ENCODE assay signal across 11 mouse cellular contexts in genomic region chr12:25493233-25493632, GRCm38 (mm10).
DNase-seq lines count a peak whose midpoint lies in the region; ATAC-seq lines count a peak whose summit lies in the region.
"Had no signal": no experiment of that assay in that cellular context is flagged by ENCODE, and none has a peak within 500 bp of the region (broad histone marks: within the 10 kb centered on the region; RNA-seq: fewer than 3 reads in every experiment).

No protein-coding gene starts in this region.

- no peak for DNase-seq in cerebellum, postnatal 4 days (ENCODE audit: low spot score in 2 of 2)
- DNase-seq in heart, adult 11 months = peak; percentile 82
- no peak for DNase-seq in heart, postnatal 10 days
- peak; percentile 65 for DNase-seq in right cerebral cortex, postnatal 4 days
- no peak for DNase-seq in right cerebral cortex, adult 18-20 months
- peak; percentile 68 to 84 for DNase-seq in cerebellum, postnatal 25 days
- no peak for DNase-seq in thymus, postnatal 25 days
- DNase-seq: heart, postnatal 14 days; layer of hippocampus, adult 9-11 months; liver, postnatal 0 days had no signal

- intact Hi-C loops in heart, postnatal 10 days (cut with DNase I) = no loop called here

- peak; percentile 63; the same call in 1 of the 2 replicates for ATAC-seq in cerebellum, adult (ENCODE audit: insufficient number of reproducible peaks, low FRiP score, low TSS enrichment)
- ATAC-seq: liver, postnatal 0 days had no signal

Comparison
In these comparisons a context has a peak if more than half of its experiments do, and no peak if none do; other contexts are left out.
1. DNase-seq: peak in heart, adult 11 months (single experiment), right cerebral cortex, postnatal 4 days (single experiment) and cerebellum, postnatal 25 days (2 of 2); none in cerebellum, postnatal 4 days (0 of 2), heart, postnatal 10 days (0 of 2), right cerebral cortex, adult 18-20 months (single experiment) and thymus, postnatal 25 days (single experiment).